Mouse (Mus musculus): ENCODE measurements around the gene Trim34a. TPM values are rescaled to one million over a fixed set of nuclear protein-coding genes. Genes with fewer than 3 reads are reported as not detected.
"Not testable (repeated sequence)": the region's sequence is repeated elsewhere in the genome, so short reads cannot be mapped to it uniquely, and the experiment has no call there.

Trim34a gene
- polyA plus RNA-seq, 1 experiment from 2014 or later = 0.89 TPM

DNA sequence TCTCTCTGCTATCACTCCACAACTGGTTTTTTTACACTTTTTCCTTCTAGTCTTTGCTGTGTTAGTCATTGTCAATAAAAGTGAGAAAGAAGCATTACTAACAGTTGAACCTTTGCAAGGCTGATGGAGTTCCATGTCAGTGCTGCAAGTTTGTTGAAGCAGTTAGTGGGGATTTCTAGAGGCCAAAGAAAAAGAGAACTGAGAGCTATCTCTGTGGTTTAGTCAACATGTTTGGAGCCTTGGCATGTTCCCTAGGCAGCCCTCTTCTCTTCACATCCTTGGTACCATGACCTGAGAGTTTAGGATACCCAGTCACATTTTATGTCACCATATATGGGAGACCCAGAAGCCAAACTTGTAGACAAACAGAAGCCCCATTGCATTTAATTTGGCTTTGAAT is 3.4 kb upstream of the Trim34a start:
- Histone ChIP-seq H3K36me3 (ENCODE audit: control insufficient read depth, insufficient read depth, low read length) (no peaks in the 10 kb centered on the region), H3K27me3 (ENCODE audit: control insufficient read depth, insufficient read depth, low read depth, low read length) (no peaks in the 10 kb centered on the region), H3K4me1 (ENCODE audit: control insufficient read depth, insufficient read depth, low read length) (no peaks in the 10 kb centered on the region), H3K9me3 (replicated peaks; ENCODE audit: control insufficient read depth, low read length, poor library complexity, severe bottlenecking) (no peaks in the 10 kb centered on the region), H3K4me3 (ENCODE audit: low read depth, low read length) (no peak overlapping the region), H3K4me2 (ENCODE audit: low read length) (no peak overlapping the region), H3K27ac (ENCODE audit: low read length) (no peak overlapping the region), H3K9ac (ENCODE audit: low read depth, low read length) (no peak overlapping the region)
- no peak for ATAC-seq

DNA sequence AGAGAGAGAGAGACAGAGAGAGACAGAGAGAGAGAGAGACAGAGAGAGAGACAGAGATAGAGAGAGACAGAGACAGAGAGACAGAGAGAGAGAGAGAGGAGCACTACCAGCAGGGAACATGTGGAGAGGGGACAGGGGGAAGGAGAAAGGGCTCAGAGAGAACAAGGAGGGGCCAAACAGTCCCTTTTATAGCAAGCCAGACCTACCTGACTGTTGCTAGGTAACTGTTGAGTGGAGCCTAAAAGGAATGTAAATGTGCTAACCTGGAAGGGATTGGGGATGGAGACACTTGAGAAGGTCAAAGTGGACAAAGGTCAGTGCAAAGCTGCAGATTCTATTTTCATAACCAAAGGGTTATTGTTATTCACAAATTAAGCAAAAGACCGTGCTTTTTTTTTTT is 641 bp upstream of the Trim34a start:
- Histone ChIP-seq H3K27me3 (ENCODE audit: control insufficient read depth, insufficient read depth, low read depth, low read length) (no peaks in the 10 kb centered on the region), H3K9ac (ENCODE audit: low read depth, low read length) (no peak overlapping the region), H3K4me3 (ENCODE audit: low read depth, low read length) (no peak overlapping the region), H3K36me3 (ENCODE audit: control insufficient read depth, insufficient read depth, low read length) (no peaks in the 10 kb centered on the region), H3K4me1 (ENCODE audit: control insufficient read depth, insufficient read depth, low read length) (no peaks in the 10 kb centered on the region), H3K9me3 (replicated peaks; ENCODE audit: control insufficient read depth, low read length, poor library complexity, severe bottlenecking) (no peaks in the 10 kb centered on the region), H3K27ac (ENCODE audit: low read length) (no peak overlapping the region), H3K4me2 (ENCODE audit: low read length) (no peak overlapping the region)
- WGBS = 59% methylated on average over 1 of the region's 1 CpGs
- no peak for ATAC-seq

DNA sequence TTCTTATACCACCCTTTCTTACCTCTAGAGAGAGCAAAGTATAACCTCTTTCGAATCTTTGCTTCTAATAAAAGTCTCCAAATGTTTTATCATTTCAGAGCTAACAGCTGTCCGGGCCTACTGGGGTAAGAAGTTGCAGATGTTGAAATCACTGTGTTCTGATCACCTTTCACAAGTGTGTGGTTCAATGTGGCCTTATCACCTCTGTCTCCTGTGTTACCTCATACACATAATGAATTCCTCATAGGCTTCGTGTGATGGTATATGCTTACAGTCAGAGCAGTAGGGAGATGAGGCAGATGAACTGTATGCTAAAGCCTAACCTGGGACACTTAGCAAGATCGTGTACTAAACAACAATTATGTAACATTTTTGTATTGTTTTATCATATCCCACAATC is 16.1 kb downstream of the Trim34a start:
- not testable (repeated sequence) for H3K27me3 ChIP-seq (ENCODE audit: control insufficient read depth, insufficient read depth, low read depth, low read length); H3K27ac ChIP-seq (ENCODE audit: low read length); H3K4me1 ChIP-seq (ENCODE audit: control insufficient read depth, insufficient read depth, low read length); ATAC-seq; H3K4me2 ChIP-seq (ENCODE audit: low read length); H3K4me3 ChIP-seq (ENCODE audit: low read depth, low read length); H3K9me3 ChIP-seq (replicated peaks; ENCODE audit: control insufficient read depth, low read length, poor library complexity, severe bottlenecking); H3K9ac ChIP-seq (ENCODE audit: low read depth, low read length); H3K36me3 ChIP-seq (ENCODE audit: control insufficient read depth, insufficient read depth, low read length)
- WGBS = 93% methylated on average over 4 of the region's 4 CpGs

DNA sequence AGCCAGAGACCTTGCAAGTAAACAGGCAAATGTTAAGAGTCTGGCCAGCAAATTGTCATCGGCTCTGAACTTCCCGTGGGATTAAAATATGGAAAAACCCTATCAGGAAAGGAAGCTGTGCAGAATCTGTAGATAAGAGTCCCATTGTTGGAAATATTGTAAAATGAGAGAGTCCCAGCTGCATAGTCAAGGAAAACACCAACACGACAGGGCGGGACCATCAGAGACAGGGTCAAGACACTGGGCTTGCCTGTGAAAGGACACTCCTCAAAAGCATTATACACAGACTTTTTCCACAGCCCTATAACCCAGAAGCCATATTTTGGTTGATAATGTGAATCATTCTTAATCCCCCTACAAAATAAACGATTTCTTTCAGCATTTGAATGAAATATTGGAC is 21.1 kb downstream of the Trim34a start:
- not testable (repeated sequence) for H3K4me3 ChIP-seq (ENCODE audit: low read depth, low read length); ATAC-seq; H3K4me1 ChIP-seq (ENCODE audit: control insufficient read depth, insufficient read depth, low read length); H3K27ac ChIP-seq (ENCODE audit: low read length); H3K9ac ChIP-seq (ENCODE audit: low read depth, low read length); H3K9me3 ChIP-seq (replicated peaks; ENCODE audit: control insufficient read depth, low read length, poor library complexity, severe bottlenecking); H3K36me3 ChIP-seq (ENCODE audit: control insufficient read depth, insufficient read depth, low read length); H3K27me3 ChIP-seq (ENCODE audit: control insufficient read depth, insufficient read depth, low read depth, low read length); H3K4me2 ChIP-seq (ENCODE audit: low read length)
- WGBS = 90% methylated on average over 2 of the region's 5 CpGs

DNA sequence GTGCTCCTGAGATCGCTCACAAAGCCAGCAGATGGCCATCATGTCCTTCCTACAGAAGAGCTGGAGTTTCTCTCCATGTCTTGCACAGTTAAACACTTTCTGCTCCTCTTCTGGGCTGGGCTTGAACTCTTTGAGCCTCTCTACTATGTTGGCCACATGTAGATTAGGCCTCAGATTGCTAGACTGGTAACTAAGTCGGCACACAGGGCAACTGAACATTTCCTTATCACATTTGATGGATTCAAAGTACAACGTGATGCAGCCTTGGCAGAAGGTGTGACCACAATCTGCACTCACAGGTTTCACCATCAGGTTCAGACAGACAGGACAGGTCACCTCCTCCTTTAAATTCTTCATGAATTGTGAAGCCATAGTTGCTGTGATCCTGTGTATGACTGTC is 35.1 kb downstream of the Trim34a start:
- not testable (repeated sequence) for H3K9ac ChIP-seq (ENCODE audit: low read depth, low read length); H3K4me2 ChIP-seq (ENCODE audit: low read length); H3K36me3 ChIP-seq (ENCODE audit: control insufficient read depth, insufficient read depth, low read length); H3K4me1 ChIP-seq (ENCODE audit: control insufficient read depth, insufficient read depth, low read length); H3K4me3 ChIP-seq (ENCODE audit: low read depth, low read length); ATAC-seq; H3K27ac ChIP-seq (ENCODE audit: low read length); H3K9me3 ChIP-seq (replicated peaks; ENCODE audit: control insufficient read depth, low read length, poor library complexity, severe bottlenecking); H3K27me3 ChIP-seq (ENCODE audit: control insufficient read depth, insufficient read depth, low read depth, low read length)
- WGBS = 76% methylated on average over 3 of the region's 3 CpGs

DNA sequence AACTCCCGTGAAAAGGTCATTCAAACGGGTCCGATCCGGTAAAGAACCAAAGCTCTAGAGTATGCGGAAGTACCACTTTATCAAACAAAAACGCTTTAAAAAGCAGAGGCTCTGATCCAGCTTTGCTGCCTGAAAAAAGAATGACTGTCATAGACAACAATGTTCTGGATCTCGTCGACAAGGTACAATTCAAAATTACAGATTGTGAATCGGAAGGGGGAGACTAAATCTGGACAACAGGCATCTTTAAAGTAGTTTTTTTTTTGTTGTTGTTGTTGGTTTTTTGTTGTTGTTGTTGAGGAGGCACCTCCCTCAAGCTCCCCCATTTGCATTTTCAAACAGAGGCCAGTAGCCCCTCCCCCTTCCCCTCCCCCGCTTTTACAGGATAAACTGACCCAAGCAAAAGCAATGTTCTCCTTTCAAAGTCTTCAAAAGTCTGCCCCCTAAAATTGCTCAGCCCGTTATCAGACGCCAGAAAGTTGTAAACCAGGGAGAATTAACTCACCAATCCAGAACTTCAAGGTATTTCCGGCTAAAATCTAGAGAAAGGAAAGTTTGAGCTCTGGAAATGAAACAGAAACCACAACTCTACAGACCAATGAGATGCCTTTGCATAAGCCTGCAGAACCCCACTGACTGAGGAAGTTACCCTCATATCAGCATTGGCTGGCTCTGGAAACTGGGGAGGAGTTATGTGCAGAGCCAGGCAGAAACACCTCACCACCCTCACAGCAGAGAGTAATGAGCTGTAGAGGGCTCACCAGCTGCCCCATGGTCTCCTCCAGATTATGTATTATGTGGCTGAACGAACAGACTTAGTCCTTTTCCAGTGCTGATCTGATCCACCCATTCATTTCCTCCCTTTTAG is 43.6 kb downstream of the Trim34a start, which contains the start of gene Trim5:
Gene Trim5 (minus strand): TSS at position 519 of the 868 bp plus-strand sequence.
- not testable (repeated sequence) for H3K4me3 ChIP-seq (ENCODE audit: low read depth, low read length); H3K27me3 ChIP-seq (ENCODE audit: control insufficient read depth, insufficient read depth, low read depth, low read length); H3K9me3 ChIP-seq (replicated peaks; ENCODE audit: control insufficient read depth, low read length, poor library complexity, severe bottlenecking); H3K27ac ChIP-seq (ENCODE audit: low read length); H3K4me1 ChIP-seq (ENCODE audit: control insufficient read depth, insufficient read depth, low read length); H3K36me3 ChIP-seq (ENCODE audit: control insufficient read depth, insufficient read depth, low read length); H3K4me2 ChIP-seq (ENCODE audit: low read length); H3K9ac ChIP-seq (ENCODE audit: low read depth, low read length); ATAC-seq
- WGBS = 45% methylated on average over 14 of the region's 14 CpGs

DNA sequence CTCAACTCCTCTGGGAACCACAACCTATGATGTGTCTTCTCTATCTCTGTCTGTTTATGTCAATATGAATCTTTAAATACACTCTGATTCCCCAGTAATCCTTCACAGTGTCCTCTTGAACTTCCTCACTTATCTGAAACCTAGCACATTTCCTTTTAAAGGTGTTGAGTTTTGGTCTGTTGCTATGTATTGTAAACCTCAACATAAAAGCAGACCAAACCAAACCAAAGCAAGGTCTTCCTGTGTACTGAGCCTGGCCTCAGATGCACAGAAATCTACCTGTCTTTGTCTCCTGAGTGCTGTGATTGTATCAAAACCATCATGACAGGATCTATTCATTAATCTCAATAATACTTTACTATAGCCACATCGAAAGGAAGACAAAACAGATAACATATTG is 46.4 kb downstream of the Trim34a start:
- no peak overlapping the region for H3K27ac ChIP-seq (ENCODE audit: low read length)
- 96% methylated on average over 1 of the region's 1 CpGs for WGBS
- H3K4me3 ChIP-seq (ENCODE audit: low read depth, low read length) = no peak overlapping the region
- H3K27me3 ChIP-seq (ENCODE audit: control insufficient read depth, insufficient read depth, low read depth, low read length) = no peaks in the 10 kb centered on the region
- no peaks in the 10 kb centered on the region for H3K9me3 ChIP-seq (replicated peaks; ENCODE audit: control insufficient read depth, low read length, poor library complexity, severe bottlenecking)
- ATAC-seq = no peak
- H3K4me2 ChIP-seq (ENCODE audit: low read length) = no peak overlapping the region
- H3K4me1 ChIP-seq (ENCODE audit: control insufficient read depth, insufficient read depth, low read length) = no peaks in the 10 kb centered on the region
- H3K36me3 ChIP-seq (ENCODE audit: control insufficient read depth, insufficient read depth, low read length) = no peaks in the 10 kb centered on the region
- no peak overlapping the region for H3K9ac ChIP-seq (ENCODE audit: low read depth, low read length)

DNA sequence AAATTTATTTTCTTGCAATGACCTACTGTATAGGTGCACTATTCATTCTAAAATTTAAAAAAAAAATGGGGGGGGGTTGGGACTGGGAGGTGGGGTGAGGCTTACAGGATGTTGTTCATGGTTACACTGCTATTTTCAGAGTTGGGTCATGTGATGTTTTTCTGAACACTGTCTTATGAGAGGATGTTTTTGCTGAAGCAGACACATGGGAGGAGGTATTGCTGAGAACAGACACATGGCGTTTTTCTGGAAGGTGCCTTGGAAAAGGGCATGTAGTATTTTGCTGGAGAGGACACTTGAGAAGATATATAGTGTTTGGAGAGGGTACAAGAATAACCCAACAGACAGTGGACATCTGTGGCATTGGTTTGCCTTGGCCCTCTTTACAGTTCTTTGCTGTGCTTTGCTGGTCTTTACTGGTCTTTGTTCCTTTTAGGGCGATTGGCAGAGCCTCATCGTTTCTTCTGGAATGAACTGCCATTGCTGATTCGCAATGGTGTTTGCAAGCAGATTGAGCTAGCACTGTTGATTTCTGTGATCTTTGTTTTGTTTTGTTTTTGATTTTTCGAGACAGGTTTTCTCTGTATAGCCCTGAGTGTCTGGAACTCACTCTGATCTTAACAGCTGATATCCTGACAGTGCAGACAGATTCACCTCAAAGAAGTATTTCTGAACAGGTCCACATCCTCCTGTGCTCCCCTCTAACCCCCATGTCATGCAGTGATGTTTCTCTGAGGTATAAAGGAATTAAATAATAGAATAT is 47.6 kb downstream of the Trim34a start:
- no peaks in the 10 kb centered on the region for H3K27me3 ChIP-seq (ENCODE audit: control insufficient read depth, insufficient read depth, low read depth, low read length)
- H3K36me3 ChIP-seq (ENCODE audit: control insufficient read depth, insufficient read depth, low read length) = no peaks in the 10 kb centered on the region
- no peak overlapping the region for H3K27ac ChIP-seq (ENCODE audit: low read length)
- no peak overlapping the region for H3K9ac ChIP-seq (ENCODE audit: low read depth, low read length)
- 82% methylated on average over 5 of the region's 5 CpGs for WGBS
- H3K4me3 ChIP-seq (ENCODE audit: low read depth, low read length) = no peak overlapping the region
- H3K4me1 ChIP-seq (ENCODE audit: control insufficient read depth, insufficient read depth, low read length) = no peaks in the 10 kb centered on the region
- no peak for ATAC-seq
- H3K4me2 ChIP-seq (ENCODE audit: low read length) = no peak overlapping the region
- H3K9me3 ChIP-seq (replicated peaks; ENCODE audit: control insufficient read depth, low read length, poor library complexity, severe bottlenecking) = no peaks in the 10 kb centered on the region
